Mouse (Mus musculus): Measurements from ENCODE around the gene Prima1.

DNA sequence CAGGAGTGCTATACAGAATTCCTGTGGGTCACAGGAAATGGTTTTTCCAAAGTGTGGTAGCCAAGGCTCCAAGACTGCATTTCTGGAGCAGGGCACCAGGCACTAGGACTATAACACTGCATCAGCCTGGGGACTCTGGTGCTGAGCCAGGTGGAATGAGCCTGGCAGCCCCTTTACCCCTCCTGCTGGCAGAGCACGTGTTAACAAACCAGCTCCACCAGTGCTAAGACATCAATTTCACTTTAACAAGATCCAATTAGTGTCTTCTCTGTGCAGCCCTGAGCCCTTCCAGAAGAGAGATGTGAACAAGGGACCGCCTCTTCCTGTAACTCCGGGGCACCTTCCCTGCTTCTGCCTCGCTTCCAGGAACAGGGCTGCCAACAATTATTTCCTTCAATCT lies 45.3 kb upstream of the Prima1 start:
- TF ChIP-seq CTCF (IDR thresholded peaks at IDR 0.05 in 2 of 3, conservative IDR thresholded peaks at IDR 0.05 in 1 of 3; ENCODE audit: control insufficient read depth in 1 of 3, insufficient read depth in 1 of 3, low read depth in 2 of 3, low read length in 3 of 3, poor library complexity in 1 of 3, severe bottlenecking in 1 of 3) (no peak), CHD1 (IDR thresholded peaks at IDR 0.05; ENCODE audit: low read depth, low read length) (no peak), ZC3H11A (IDR thresholded peaks at IDR 0.05; ENCODE audit: low read depth, low read length) (no peak), EP300 (IDR thresholded peaks at IDR 0.05; ENCODE audit: low read depth in 1 of 2, low read length in 2 of 2) (no peak), MYC (IDR thresholded peaks at IDR 0.05; ENCODE audit: low read depth, low read length) (no peak), POLR2A (IDR thresholded peaks at IDR 0.05; ENCODE audit: control insufficient read depth in 1 of 2, insufficient read depth in 1 of 2, low read depth in 1 of 2, low read length in 2 of 2, poor library complexity in 1 of 2) (no peak), MYB (IDR thresholded peaks at IDR 0.05; ENCODE audit: low read depth, low read length) (no peak), NELFE (IDR thresholded peaks at IDR 0.05; ENCODE audit: low read depth, low read length) (no peak), TBP (IDR thresholded peaks at IDR 0.05; ENCODE audit: low read depth, low read length) (no peak), ZMIZ1 (IDR thresholded peaks at IDR 0.05; ENCODE audit: low read depth, low read length) (no peak), MAX (IDR thresholded peaks at IDR 0.05; ENCODE audit: low read length) (no peak), KAT2A (conservative IDR thresholded peaks at IDR 0.05; ENCODE audit: low read depth, low read length) (no peak)
